Mouse (Mus musculus): Measurements from ENCODE around the gene Vsx2. TPM values are rescaled to one million over a fixed set of nuclear protein-coding genes. Genes with fewer than 3 reads are reported as not detected.
A peak's percentile ranks its signal among the peaks of the same experiment; 100 is the strongest.

Gene Vsx2
- polyA plus RNA-seq, 1 experiment from 2014 or later = not detected

GRCm38 (mm10) chr12:84567576-84567975 lies 2.0 kb upstream of the Vsx2 start:
- peaks cover 11% of the 10 kb centered on the region; the same call in 1 of the 2 replicates for H3K4me1 ChIP-seq (replicated peaks; ENCODE audit: control insufficient read depth, insufficient read depth, low read length)
- no peak for ATAC-seq (replicated peaks; ENCODE audit: low FRiP score)
- 89% methylated on average over 6 of the region's 6 CpGs for WGBS
- DNase-seq (ENCODE audit: low spot score) = no peak
- H3K4me2 ChIP-seq (ENCODE audit: low read depth, low read length, severe bottlenecking) = no peak overlapping the region
- H3K4me3 ChIP-seq (ENCODE audit: low read depth, low read length) = no peak overlapping the region
- no peak overlapping the region for H3K9ac ChIP-seq (ENCODE audit: low read length)
- H3K9me3 ChIP-seq (ENCODE audit: control insufficient read depth, low read length) = no peaks in the 10 kb centered on the region
- no peaks in the 10 kb centered on the region for H3K36me3 ChIP-seq (ENCODE audit: control insufficient read depth, insufficient read depth, low read length)
- peaks cover 51% of the 10 kb centered on the region for H3K27me3 ChIP-seq (ENCODE audit: control insufficient read depth, insufficient read depth, low read length)
- H3K27ac ChIP-seq (ENCODE audit: low read depth, low read length) = no peak overlapping the region

- Histone ChIP-seq H3K9me3 (ENCODE audit: control insufficient read depth, low read length) (no peaks in the 10 kb centered on the region), H3K36me3 (ENCODE audit: control insufficient read depth, insufficient read depth, low read length) (no peaks in the 10 kb centered on the region), H3K27ac (ENCODE audit: low read depth, low read length) (no peak overlapping the region), H3K4me2 (ENCODE audit: low read depth, low read length, severe bottlenecking) (peak overlapping the region; percentile 36), H3K9ac (ENCODE audit: low read length) (no peak overlapping the region), H3K27me3 (ENCODE audit: control insufficient read depth, insufficient read depth, low read length) (peaks cover 64% of the 10 kb centered on the region), H3K4me3 (ENCODE audit: low read depth, low read length) (peak overlapping the region; percentile 16; the same call in 1 of the 2 replicates), H3K4me1 (replicated peaks; ENCODE audit: control insufficient read depth, insufficient read depth, low read length) (peaks cover 11% of the 10 kb centered on the region; the same call in 1 of the 2 replicates)
- ATAC-seq (replicated peaks; ENCODE audit: low FRiP score) (no peak), DNase-seq (ENCODE audit: low spot score) (peak; percentile 68)
- WGBS = under 1% methylated on average over 40 of the region's 40 CpGs
Observed at GRCm38 (mm10) chr12:84569976-84570693, 573 bp downstream of the Vsx2 start.

- H3K4me3 ChIP-seq (ENCODE audit: low read depth, low read length) = no peak overlapping the region
- H3K9me3 ChIP-seq (ENCODE audit: control insufficient read depth, low read length) = no peaks in the 10 kb centered on the region
- H3K4me1 ChIP-seq (replicated peaks; ENCODE audit: control insufficient read depth, insufficient read depth, low read length) = peaks cover 11% of the 10 kb centered on the region; the same call in 1 of the 2 replicates
- H3K36me3 ChIP-seq (ENCODE audit: control insufficient read depth, insufficient read depth, low read length) = no peaks in the 10 kb centered on the region
- ATAC-seq (replicated peaks; ENCODE audit: low FRiP score) = no peak
- peak; percentile 65 for DNase-seq (ENCODE audit: low spot score)
- no peak overlapping the region for H3K27ac ChIP-seq (ENCODE audit: low read depth, low read length)
- H3K27me3 ChIP-seq (ENCODE audit: control insufficient read depth, insufficient read depth, low read length) = peaks cover 64% of the 10 kb centered on the region
- 1% methylated on average over 34 of the region's 34 CpGs for WGBS
- H3K4me2 ChIP-seq (ENCODE audit: low read depth, low read length, severe bottlenecking) = no peak overlapping the region
- no peak overlapping the region for H3K9ac ChIP-seq (ENCODE audit: low read length)
Observed at GRCm38 (mm10) chr12:84570694-84571415, 1.3 kb downstream of the Vsx2 start.

- WGBS = under 1% methylated on average over 43 of the region's 43 CpGs
- no peak overlapping the region for H3K9ac ChIP-seq (ENCODE audit: low read length)
- peaks cover 11% of the 10 kb centered on the region; the same call in 1 of the 2 replicates for H3K4me1 ChIP-seq (replicated peaks; ENCODE audit: control insufficient read depth, insufficient read depth, low read length)
- H3K4me2 ChIP-seq (ENCODE audit: low read depth, low read length, severe bottlenecking) = no peak overlapping the region
- 0 out of 2 replicates have a peak overlapping the region, but pooled peaks have one; percentile 0 for H3K4me3 ChIP-seq (ENCODE audit: low read depth, low read length)
- H3K36me3 ChIP-seq (ENCODE audit: control insufficient read depth, insufficient read depth, low read length) = no peaks in the 10 kb centered on the region
- ATAC-seq (replicated peaks; ENCODE audit: low FRiP score) (no peak), DNase-seq (ENCODE audit: low spot score) (peak; percentile 68)
- no peaks in the 10 kb centered on the region for H3K9me3 ChIP-seq (ENCODE audit: control insufficient read depth, low read length)
- no peak overlapping the region for H3K27ac ChIP-seq (ENCODE audit: low read depth, low read length)
- H3K27me3 ChIP-seq (ENCODE audit: control insufficient read depth, insufficient read depth, low read length) = peaks cover 64% of the 10 kb centered on the region
Observed at GRCm38 (mm10) chr12:84571466-84572340, 2.1 kb downstream of the Vsx2 start.

- DNase-seq (ENCODE audit: low spot score) (no peak), ATAC-seq (replicated peaks; ENCODE audit: low FRiP score) (no peak)
- Histone ChIP-seq H3K27me3 (ENCODE audit: control insufficient read depth, insufficient read depth, low read length) (peaks cover 64% of the 10 kb centered on the region), H3K9ac (ENCODE audit: low read length) (no peak overlapping the region), H3K4me2 (ENCODE audit: low read depth, low read length, severe bottlenecking) (no peak overlapping the region), H3K4me1 (replicated peaks; ENCODE audit: control insufficient read depth, insufficient read depth, low read length) (peaks cover 11% of the 10 kb centered on the region; the same call in 1 of the 2 replicates), H3K36me3 (ENCODE audit: control insufficient read depth, insufficient read depth, low read length) (no peaks in the 10 kb centered on the region), H3K9me3 (ENCODE audit: control insufficient read depth, low read length) (no peaks in the 10 kb centered on the region), H3K27ac (ENCODE audit: low read depth, low read length) (no peak overlapping the region), H3K4me3 (ENCODE audit: low read depth, low read length) (no peak overlapping the region)
- 2% methylated on average over 7 of the region's 7 CpGs for WGBS
Observed at GRCm38 (mm10) chr12:84572341-84572720, 2.8 kb downstream of the Vsx2 start.

GRCm38 (mm10) chr12:84573094-84573493 lies 3.5 kb downstream of the Vsx2 start:
- DNase-seq (ENCODE audit: low spot score) (no peak), ATAC-seq (replicated peaks; ENCODE audit: low FRiP score) (no peak)
- Histone ChIP-seq H3K9ac (ENCODE audit: low read length) (no peak overlapping the region), H3K4me3 (ENCODE audit: low read depth, low read length) (no peak overlapping the region), H3K27me3 (ENCODE audit: control insufficient read depth, insufficient read depth, low read length) (peaks cover 57% of the 10 kb centered on the region), H3K4me2 (ENCODE audit: low read depth, low read length, severe bottlenecking) (no peak overlapping the region), H3K27ac (ENCODE audit: low read depth, low read length) (no peak overlapping the region), H3K9me3 (ENCODE audit: control insufficient read depth, low read length) (no peaks in the 10 kb centered on the region), H3K36me3 (ENCODE audit: control insufficient read depth, insufficient read depth, low read length) (no peaks in the 10 kb centered on the region), H3K4me1 (replicated peaks; ENCODE audit: control insufficient read depth, insufficient read depth, low read length) (peaks cover 11% of the 10 kb centered on the region; the same call in 1 of the 2 replicates)
- WGBS = 12% methylated on average over 7 of the region's 7 CpGs

- Histone ChIP-seq H3K9me3 (ENCODE audit: control insufficient read depth, low read length) (no peaks in the 10 kb centered on the region), H3K4me2 (ENCODE audit: low read depth, low read length, severe bottlenecking) (no peak overlapping the region), H3K36me3 (ENCODE audit: control insufficient read depth, insufficient read depth, low read length) (no peaks in the 10 kb centered on the region), H3K27me3 (ENCODE audit: control insufficient read depth, insufficient read depth, low read length) (peaks cover 9% of the 10 kb centered on the region), H3K4me3 (ENCODE audit: low read depth, low read length) (no peak overlapping the region), H3K27ac (ENCODE audit: low read depth, low read length) (no peak overlapping the region), H3K9ac (ENCODE audit: low read length) (no peak overlapping the region), H3K4me1 (replicated peaks; ENCODE audit: control insufficient read depth, insufficient read depth, low read length) (no peaks in the 10 kb centered on the region)
- 67% methylated on average over 11 of the region's 11 CpGs for WGBS
- DNase-seq (ENCODE audit: low spot score) (no peak), ATAC-seq (replicated peaks; ENCODE audit: low FRiP score) (no peak)
Observed at GRCm38 (mm10) chr12:84577768-84578439, 8.3 kb downstream of the Vsx2 start.

- Histone ChIP-seq H3K4me3 (ENCODE audit: low read depth, low read length) (no peak overlapping the region), H3K27me3 (ENCODE audit: control insufficient read depth, insufficient read depth, low read length) (peaks cover 4% of the 10 kb centered on the region), H3K4me1 (replicated peaks; ENCODE audit: control insufficient read depth, insufficient read depth, low read length) (no peaks in the 10 kb centered on the region), H3K9me3 (ENCODE audit: control insufficient read depth, low read length) (no peaks in the 10 kb centered on the region; the same call in 1 of the 2 replicates), H3K9ac (ENCODE audit: low read length) (no peak overlapping the region), H3K27ac (ENCODE audit: low read depth, low read length) (no peak overlapping the region), H3K4me2 (ENCODE audit: low read depth, low read length, severe bottlenecking) (no peak overlapping the region), H3K36me3 (ENCODE audit: control insufficient read depth, insufficient read depth, low read length) (no peaks in the 10 kb centered on the region)
- DNase-seq (ENCODE audit: low spot score) = no peak
- 46% methylated on average over 5 of the region's 5 CpGs for WGBS
- peak; percentile 65; the same call in 1 of the 2 replicates for ATAC-seq (replicated peaks; ENCODE audit: low FRiP score)
Observed at GRCm38 (mm10) chr12:84578440-84578770, 8.8 kb downstream of the Vsx2 start.
